ENCODE assay signal across 13 mouse cellular contexts in the genomic region with DNA sequence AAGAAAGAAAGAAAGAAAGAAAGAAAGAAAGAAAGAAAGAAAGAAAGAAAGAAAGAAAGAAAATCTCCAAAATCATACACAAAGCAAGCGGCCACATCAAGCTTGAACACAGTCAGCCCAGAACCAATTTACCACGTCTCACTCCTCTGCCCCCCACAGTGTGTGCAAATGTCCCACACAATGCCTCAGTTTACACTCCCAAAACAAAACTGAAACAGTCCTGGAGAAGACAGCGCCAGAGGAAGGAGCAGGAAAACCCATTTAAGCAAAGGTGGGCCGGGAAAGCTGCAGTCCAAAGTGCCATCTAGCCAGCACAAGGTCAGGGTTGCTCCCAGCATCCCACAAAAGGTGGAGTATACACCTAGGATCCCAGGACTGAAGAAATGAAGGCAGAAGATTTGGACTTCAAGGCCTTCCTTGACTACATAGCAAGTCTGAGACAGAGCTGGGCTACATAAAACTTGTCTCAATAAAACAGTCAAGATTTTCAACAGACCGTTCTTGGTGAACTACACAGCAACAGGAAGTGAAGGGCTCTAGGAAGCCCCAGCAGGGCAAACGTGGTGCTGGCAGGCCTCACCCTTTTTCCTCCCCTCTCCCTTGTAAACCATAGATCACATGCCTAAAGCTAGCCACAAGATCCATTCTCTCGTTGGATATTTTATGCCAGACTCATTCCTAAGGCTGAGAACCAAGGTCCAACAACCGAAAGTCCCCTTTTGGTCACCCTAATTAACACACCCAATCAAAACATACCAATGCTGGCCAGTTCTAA. TPM values are rescaled to one million over a fixed set of nuclear protein-coding genes. Genes with fewer than 3 reads are reported as not detected.
A peak's percentile ranks its signal among the peaks of the same experiment; 100 is the strongest.
DNase-seq lines count a peak whose midpoint lies in the region; ATAC-seq lines count a peak whose summit lies in the region.
"Had no signal": no experiment of that assay in that cellular context is flagged by ENCODE, and none has a peak within 500 bp of the region (broad histone marks: within the 10 kb centered on the region; RNA-seq: fewer than 3 reads in every experiment).

No protein-coding gene starts in this region.

- 27% methylated on average over 8 of the region's 8 CpGs for WGBS in large intestine, adult 2 months
- WGBS in forebrain, embryonic 15.5 days = 43% methylated on average over 8 of the region's 8 CpGs

- H3K9ac ChIP-seq in forebrain, embryonic 15.5 days (replicated peaks) = no peak overlapping the region
- H3K9ac ChIP-seq: lung, embryonic 14.5 days had no signal

- H3K4me1 ChIP-seq in forebrain, embryonic 15.5 days = peaks cover 21% of the 10 kb centered on the region

- H3K4me3 ChIP-seq in forebrain, embryonic 15.5 days = no peak overlapping the region
- H3K4me3 ChIP-seq: forebrain, embryonic 10.5 days; midbrain, embryonic 10.5 days had no signal

- no peak overlapping the region for H3K27ac ChIP-seq in forebrain, embryonic 15.5 days (replicated peaks)
- H3K27ac ChIP-seq: forebrain, embryonic 10.5 days; midbrain, embryonic 10.5 days had no signal

- peaks cover 5% of the 10 kb centered on the region; the same call in 1 of the 2 replicates for H3K36me3 ChIP-seq in forebrain, embryonic 15.5 days
- H3K36me3 ChIP-seq: forebrain, embryonic 10.5 days; midbrain, embryonic 10.5 days had no signal

- no peaks in the 10 kb centered on the region for H3K9me3 ChIP-seq in forebrain, embryonic 15.5 days
- H3K9me3 ChIP-seq: forebrain, embryonic 10.5 days; midbrain, embryonic 10.5 days had no signal

- no peak for ATAC-seq in forebrain, embryonic 15.5 days (replicated peaks)
- ATAC-seq: hindbrain, embryonic 16.5 days had no signal

- H3K4me2 ChIP-seq in forebrain, embryonic 15.5 days (replicated peaks) = no peak overlapping the region
- H3K4me2 ChIP-seq: lung, embryonic 14.5 days had no signal

- DNase-seq in thymus, postnatal 14 days = peak; percentile 32
- DNase-seq in thymus, postnatal 25 days = no peak
- DNase-seq in T-cell, adult 2 months (ENCODE audit: low spot score) = peak; percentile 27
- DNase-seq in large intestine, adult 2 months (ENCODE audit: low read depth, low spot score) = peak; percentile 55
- DNase-seq in adrenal gland, adult 2 months = no peak
- no peak for DNase-seq in cerebellum, adult 11 months
- DNase-seq: adrenal gland, postnatal 10 days; kidney, postnatal 36 days; lung, embryonic 14.5 days had no signal

- H3K27me3 ChIP-seq in forebrain, embryonic 15.5 days = no peaks in the 10 kb centered on the region

RNA-seq across cellular contexts. Expression of gene Zbtb8a, which starts 4.5 kb away (rescaled TPM):
- polyA plus RNA-seq in large intestine, adult 2 months (2012; rRNA removed) = 10.6 and 11.3 TPM in 2 replicates
- 1 to 10 TPM; 6.1 to 6.4 TPM for total RNA-seq in adrenal gland, adult 2 months (2021)
- 2.4 and 2.7 TPM in 2 replicates for polyA plus RNA-seq in adrenal gland, adult 2 months (2012; rRNA removed)
- 16.1 and 17.8 TPM in 2 replicates for polyA plus RNA-seq in forebrain, embryonic 15.5 days (2015; fragmentation: Nextera tagmentation; extraction: Ambion mirVana)

RNA-seq across cellular contexts. Expression of gene Zbtb8os, which starts 37.9 kb away (rescaled TPM):
- 23.1 and 24.9 TPM in 2 replicates for polyA plus RNA-seq in large intestine, adult 2 months (2012; rRNA removed)
- total RNA-seq in adrenal gland, adult 2 months (2021) = 10 to 100 TPM; 42.7 to 48.4 TPM
- polyA plus RNA-seq in adrenal gland, adult 2 months (2012; rRNA removed) = 4.1 and 5.3 TPM in 2 replicates
- polyA plus RNA-seq in forebrain, embryonic 15.5 days (2015; fragmentation: Nextera tagmentation; extraction: Ambion mirVana) = 28.7 and 29.1 TPM in 2 replicates

RNA-seq across cellular contexts. Expression of gene Rbbp4, which starts 38.2 kb away (rescaled TPM):
- polyA plus RNA-seq in large intestine, adult 2 months (2012; rRNA removed) = 27.1 and 29.3 TPM in 2 replicates
- total RNA-seq in adrenal gland, adult 2 months (2021) = 100 to 1,000 TPM; 116 to 144 TPM
- 9.7 and 10.4 TPM in 2 replicates for polyA plus RNA-seq in adrenal gland, adult 2 months (2012; rRNA removed)
- polyA plus RNA-seq in forebrain, embryonic 15.5 days (2015; fragmentation: Nextera tagmentation; extraction: Ambion mirVana) = 434 and 436 TPM in 2 replicates

Comparison
In these comparisons a context has a peak if more than half of its experiments do, and no peak if none do; other contexts are left out.
1. DNase-seq: peak in thymus, postnatal 14 days (single experiment), T-cell, adult 2 months (single experiment) and large intestine, adult 2 months (single experiment); none in thymus, postnatal 25 days (single experiment), adrenal gland, adult 2 months (single experiment) and cerebellum, adult 11 months (single experiment).
2. RNA of gene Rbbp4, which starts 38.2 kb away (polyA plus RNA-seq): 434 to 436 TPM in forebrain, embryonic 15.5 days; 27.1 to 29.3 TPM in large intestine, adult 2 months and 9.7 to 10.4 TPM in adrenal gland, adult 2 months; every median in the first group is over 10 times any median in the second.